25 mouse cellular contexts compared by ENCODE assay signal in genomic region chr1:69770209-69770608, GRCm38 (mm10). TPM values are rescaled to one million over a fixed set of nuclear protein-coding genes. Genes with fewer than 3 reads are reported as not detected.
"Had no signal": no experiment of that assay in that cellular context is flagged by ENCODE, and none has a peak within 500 bp of the region (broad histone marks: within the 10 kb centered on the region; RNA-seq: fewer than 3 reads in every experiment).

No protein-coding gene starts in this region.

- H3K4me3 ChIP-seq: layer of hippocampus, adult 2 months; left cerebral cortex, adult 2 months; liver, embryonic 13.5 days; midbrain, embryonic 12.5 days; midbrain, embryonic 15.5 days; neural tube, embryonic 13.5 days had no signal

- ATAC-seq: intestine, postnatal 0 days; lung, postnatal 0 days; midbrain, embryonic 15.5 days had no signal

- H3K4me1 ChIP-seq: liver, embryonic 13.5 days had no signal

- DNase-seq: kidney, adult 2 months; kidney, postnatal 25 days; layer of hippocampus, postnatal 36 days; liver, embryonic 13.5 days; lung, embryonic 14.5 days; retina, postnatal 1 day; right cerebral cortex, postnatal 25 days; thymus, adult 18-20 months; thymus, postnatal 14 days had no signal

- H3K27me3 ChIP-seq: liver, embryonic 13.5 days; midbrain, embryonic 12.5 days; midbrain, embryonic 15.5 days; neural tube, embryonic 13.5 days had no signal

- H3K36me3 ChIP-seq: liver, embryonic 13.5 days; midbrain, embryonic 12.5 days; midbrain, embryonic 15.5 days; neural tube, embryonic 13.5 days had no signal

- H3K27ac ChIP-seq: kidney, postnatal 0 days; layer of hippocampus, adult 2 months; left cerebral cortex, adult 2 months; liver, embryonic 13.5 days; macrophage; midbrain, embryonic 12.5 days; midbrain, embryonic 15.5 days; neural tube, embryonic 13.5 days had no signal

RNA-seq across cellular contexts. Expression of gene Spag16, which starts 56.6 kb away (rescaled TPM):
- total RNA-seq: liver, adult 2 months; megakaryocyte-erythroid progenitor cell, adult 5-6 weeks; neutrophil, adult 5-6 weeks had no signal
- polyA plus RNA-seq: large intestine, adult 2 months; liver, adult 2 months; liver, embryonic 13.5 days; liver, embryonic 16.5 days; macrophage; small intestine, adult 2 months; spleen, adult 2 months had no signal
